Mouse (Mus musculus) embryo, embryonic 11.5 days (tissue): ENCODE measurements at regions not wholly inside any gene's neighbourhood (a gene's known extent, or its start where the extent isn't known, plus 50 kb on each side); places are given as distances from the start of the nearest gene placed in this dataset.

Source experiments
- DNase-seq: peaks from one replicate; pipeline ENCODE4 v3.0.0-alpha.2; 2012; ENCODE audit warnings: low read depth, low spot score

DNA sequence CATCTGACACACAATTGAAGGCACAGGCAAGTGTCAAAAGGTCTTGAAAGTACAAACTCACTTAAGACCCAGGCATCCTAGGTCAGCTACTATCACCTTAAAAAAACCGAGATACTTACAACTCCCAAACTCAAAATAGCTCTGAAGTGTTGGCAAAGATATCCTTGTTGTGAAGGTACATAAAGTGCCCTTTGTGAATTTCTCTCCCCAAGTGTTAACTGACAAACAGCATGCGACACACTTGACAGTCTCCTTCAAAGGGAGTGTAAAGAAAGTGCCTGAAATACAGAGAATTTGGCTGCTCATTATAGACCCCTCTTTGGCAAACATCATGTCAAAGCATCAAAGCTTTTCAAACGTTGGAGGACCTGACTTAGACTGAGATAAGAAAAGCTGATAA, 2634.2 kb downstream of the 9330182O14Rik start:
- no peak for DNase-seq

DNA sequence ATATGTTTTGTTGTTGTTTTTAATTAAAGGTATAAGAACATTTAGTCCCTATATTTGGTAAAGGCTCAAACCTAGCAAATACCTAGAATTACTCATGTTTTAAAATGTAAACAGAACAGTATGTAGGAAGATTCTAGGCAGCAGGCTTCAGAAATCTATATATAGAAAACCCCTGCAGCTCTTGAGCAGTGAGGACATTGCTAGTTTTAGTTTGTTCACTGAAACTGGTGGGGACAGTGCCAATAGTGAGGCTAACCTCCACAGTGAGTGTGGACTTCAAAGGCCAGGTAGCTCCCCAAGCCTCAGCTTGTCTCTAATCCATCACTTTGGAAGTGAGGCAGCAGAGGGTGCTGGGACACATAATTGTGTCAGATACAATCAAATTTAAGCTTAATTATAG, 2645.7 kb downstream of the 9330182O14Rik start:
- no peak for DNase-seq

- no peak for DNase-seq
Observed at GRCm38 (mm10) chr15:42801217-42801616, 2667.1 kb downstream of the 9330182O14Rik start.

GRCm38 (mm10) chr15:42810871-42811490, 2676.8 kb downstream of the 9330182O14Rik start:
- DNase-seq: no peak

DNA sequence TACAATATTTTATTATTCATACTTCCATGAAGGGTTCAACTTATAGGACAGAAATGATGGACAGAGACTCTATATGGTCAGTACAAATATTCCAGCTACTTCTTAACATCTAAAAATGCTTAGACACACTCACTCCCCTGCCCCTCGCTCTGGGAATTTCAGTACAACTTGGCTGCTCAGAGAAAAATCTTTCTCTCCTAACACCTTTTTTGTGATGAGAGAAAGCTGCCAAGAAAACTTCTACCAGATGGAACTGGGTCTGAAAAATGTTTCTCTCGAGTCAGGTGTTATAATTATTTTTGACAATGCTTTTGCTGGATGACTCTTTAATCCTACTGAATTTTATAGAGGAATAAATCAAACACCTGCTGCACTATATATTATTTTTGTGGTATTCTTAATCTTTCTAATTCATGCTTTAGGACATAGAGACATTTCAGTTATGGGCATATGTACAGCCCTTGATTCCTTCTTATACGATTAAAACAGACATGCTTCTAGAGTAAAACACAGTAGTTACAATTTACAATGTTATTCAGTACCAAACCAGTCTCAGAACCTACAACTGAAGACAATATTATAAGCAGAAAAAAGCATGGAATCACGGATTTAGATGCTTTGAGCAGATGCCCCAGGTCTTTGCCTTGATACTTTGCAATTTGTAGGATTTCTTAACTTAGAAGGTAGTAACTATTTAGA, 2681.0 kb downstream of the 9330182O14Rik start:
- no peak for DNase-seq

DNA sequence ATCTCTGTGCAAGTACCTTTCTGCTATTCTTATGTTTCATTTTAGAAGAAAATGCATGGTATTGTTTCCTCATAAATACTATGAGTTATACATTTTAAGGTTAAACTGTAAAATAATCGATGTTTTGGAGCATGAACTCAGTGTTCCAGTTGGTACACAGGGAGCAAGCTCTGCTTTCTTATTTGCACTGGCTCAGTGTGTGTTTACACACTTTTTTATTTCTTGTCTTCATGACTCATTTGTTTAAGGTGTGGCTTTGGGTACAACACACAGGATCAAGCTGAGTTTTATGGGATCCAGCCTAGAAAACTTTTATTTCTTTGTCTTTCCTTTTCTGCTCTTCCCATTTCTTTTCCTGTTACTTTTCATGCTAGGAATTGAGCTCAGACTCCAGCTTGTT, 2704.7 kb downstream of the 9330182O14Rik start:
- no peak for DNase-seq

DNA sequence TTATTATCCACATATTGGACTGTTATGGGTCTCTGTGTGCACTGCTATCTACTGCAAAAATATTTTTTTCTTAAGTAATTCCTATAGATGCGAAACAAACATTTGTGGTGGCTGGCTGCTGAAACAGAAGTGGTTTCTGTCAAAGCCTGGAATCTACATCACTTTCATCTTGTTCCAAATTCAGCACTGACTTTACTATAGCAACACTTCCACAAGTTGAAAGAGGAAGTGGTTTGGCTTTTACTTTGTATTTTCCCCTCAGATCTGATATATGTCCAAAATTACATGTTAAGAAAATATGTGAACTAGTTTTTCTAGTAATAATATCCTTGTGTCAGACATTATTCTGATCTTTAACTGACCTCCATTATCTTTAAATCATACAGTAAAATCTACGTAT, 2715.8 kb downstream of the 9330182O14Rik start:
- no peak for DNase-seq

DNA sequence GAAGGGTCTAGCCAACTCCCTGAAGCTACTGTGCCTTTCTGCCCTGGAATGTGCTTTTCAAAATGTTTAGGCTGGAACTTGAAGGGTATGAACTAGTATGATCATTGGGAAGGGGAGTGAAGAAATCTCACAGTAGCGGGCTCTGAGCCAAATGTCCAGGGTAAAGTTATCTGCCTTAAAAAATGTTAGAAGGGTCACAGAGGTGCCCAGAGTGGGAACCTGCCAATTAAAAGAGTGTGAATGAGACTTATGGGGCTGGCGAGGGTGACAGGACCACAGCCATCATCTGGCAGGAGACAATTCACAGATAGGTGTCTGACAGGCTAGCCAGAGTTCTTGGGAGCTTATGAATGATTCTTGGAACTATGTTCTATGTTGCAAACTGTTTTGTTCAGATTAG, 2738.3 kb downstream of the 9330182O14Rik start:
- no peak for DNase-seq

- no peak for DNase-seq
Observed at GRCm38 (mm10) chr15:42894611-42895010, 2760.4 kb downstream of the 9330182O14Rik start.

DNA sequence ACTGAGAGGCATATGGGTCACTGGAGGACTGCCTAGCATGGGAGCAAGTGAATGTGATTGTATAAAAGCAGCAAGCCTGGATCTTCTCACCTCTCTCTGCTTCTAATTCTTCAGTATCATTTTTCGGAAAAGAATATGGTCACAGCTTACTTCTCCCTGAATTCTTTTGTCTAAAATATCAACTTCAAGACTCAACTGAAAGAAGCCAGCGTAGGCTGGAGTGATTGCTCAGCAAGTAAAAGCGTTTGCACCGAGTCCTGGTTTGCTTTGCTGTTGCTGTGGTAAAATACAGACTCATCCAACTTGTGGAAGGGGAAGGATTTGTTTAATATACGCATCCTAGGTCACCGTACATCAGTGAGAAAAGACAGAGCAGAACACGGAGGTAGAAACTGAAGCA, 2765.9 kb downstream of the 9330182O14Rik start:
- no peak for DNase-seq

- no peak for DNase-seq
Observed at GRCm38 (mm10) chr15:42901782-42902181, 2767.6 kb downstream of the 9330182O14Rik start.

GRCm38 (mm10) chr15:42911357-42911756, 2777.2 kb downstream of the 9330182O14Rik start:
- DNase-seq: no peak

GRCm38 (mm10) chr15:42912880-42913279, 2778.7 kb downstream of the 9330182O14Rik start:
- DNase-seq: no peak

- no peak for DNase-seq
Observed at GRCm38 (mm10) chr15:42913285-42913684, 2779.1 kb downstream of the 9330182O14Rik start.

DNA sequence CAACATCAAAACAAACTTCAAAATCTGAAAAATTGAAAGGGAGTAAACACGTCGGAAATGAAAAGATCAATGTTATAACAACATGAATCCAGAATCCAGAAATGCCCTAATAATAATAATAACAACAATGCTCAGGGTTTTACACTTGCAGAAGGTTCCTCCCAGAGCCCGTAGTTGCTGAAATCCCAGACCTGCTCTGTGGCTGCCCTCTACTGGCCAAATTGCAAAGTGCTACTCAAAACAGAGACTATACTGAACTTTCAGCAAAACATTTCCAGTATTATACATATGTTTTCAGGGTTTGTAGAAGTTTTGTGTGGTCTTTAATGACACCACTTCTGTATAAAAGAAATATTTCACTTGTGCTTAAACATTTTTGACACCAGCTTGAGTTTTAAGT, 2779.9 kb downstream of the 9330182O14Rik start:
- DNase-seq: peak; percentile 41

DNA sequence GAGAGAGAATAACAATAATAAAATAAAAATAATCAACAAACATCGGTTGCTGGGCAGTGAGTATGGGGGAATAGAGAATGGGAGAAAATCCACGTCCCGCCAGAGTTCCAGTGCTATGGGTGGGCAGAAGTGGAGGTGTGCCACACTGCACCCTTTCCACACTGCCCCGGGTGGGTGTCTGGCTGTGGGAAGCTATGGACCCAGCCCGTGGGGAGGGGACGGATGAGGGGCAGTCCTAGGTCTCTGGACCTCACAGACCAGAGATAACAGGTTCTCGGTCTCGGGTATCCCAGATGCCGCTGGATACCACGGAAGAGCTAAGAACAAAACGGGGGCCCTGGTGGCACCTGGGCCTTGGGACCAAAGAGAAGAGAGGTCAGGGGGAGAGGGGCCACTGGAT, 2781.0 kb downstream of the 9330182O14Rik start:
- DNase-seq: no peak

DNA sequence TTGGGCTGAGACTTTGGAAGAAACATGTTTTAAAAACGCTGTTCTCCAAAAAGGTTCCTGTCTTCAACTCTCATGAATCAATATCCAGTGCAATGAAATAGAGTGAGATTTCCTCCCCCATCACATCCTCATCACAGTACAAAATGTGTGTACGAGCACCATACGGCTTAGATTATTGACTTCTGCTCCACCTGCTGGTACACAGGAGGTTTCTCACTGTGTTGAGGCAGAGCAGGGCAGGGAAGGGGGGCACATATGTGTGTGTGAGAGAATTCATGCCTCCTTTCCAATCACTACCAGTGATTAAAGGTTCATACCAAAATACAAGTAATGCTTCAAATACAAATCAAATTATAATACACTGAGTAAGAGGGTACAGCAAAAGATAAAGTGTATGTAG, 2787.5 kb downstream of the 9330182O14Rik start:
- DNase-seq: no peak

DNA sequence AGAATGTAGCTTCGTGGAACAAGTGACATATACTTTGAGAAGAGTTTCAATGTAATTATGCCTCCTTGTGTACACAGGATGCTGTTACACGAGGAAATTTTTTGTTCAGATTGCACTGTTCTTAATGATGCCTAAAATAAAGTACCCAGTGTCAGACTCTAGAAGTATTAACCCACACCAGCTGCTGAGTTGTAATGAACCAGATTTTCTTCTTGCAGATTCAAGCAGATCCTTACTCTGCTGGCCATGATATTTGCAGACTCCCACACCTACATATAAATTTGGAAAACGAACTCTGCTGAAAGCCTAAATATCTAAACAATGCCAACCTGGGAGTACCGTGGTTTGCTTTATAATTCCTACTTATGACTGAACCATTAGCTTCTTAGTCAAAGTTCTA, 2794.2 kb downstream of the 9330182O14Rik start:
- no peak for DNase-seq

DNA sequence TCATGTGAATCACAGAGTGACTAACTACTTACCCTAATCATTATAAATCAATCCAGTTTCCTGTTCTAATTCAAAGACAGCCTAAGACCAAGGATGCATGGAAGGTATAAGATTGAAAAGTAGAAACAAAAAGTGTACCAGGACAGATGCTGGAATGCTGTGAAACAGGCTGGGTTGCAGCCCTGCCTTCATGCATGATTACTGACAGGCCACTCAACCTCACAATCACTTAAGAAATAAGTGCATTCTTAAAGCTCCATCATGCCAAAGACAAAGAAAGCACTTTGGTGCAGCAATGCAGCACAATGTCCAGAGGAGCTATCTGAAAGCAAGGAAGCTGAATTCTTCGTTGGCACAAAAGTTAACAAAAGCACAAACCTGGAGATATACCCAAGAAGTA, 2810.4 kb downstream of the 9330182O14Rik start:
- no peak for DNase-seq

DNA sequence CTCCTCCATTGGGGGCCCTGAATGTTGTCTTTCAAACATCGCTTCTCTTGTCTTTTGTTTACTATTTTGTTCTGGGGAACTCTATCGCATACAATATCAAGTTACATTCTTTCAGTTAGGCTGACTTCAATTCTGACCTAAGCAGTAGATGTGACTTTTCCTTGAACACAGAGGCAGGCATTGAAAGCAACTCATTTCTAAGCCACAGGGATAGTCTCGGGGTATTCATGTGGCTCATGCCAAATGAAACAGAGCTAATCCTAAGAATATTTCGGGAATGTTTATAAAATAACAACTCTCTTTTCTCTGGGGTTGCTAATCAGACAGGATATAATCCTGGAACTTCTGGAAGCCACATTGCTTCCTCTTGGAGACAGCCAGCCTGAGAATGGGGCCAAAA, 2821.0 kb downstream of the 9330182O14Rik start:
- no peak for DNase-seq

GRCm38 (mm10) chr15:42962747-42963338, 2828.7 kb downstream of the 9330182O14Rik start:
- peak; percentile 68 for DNase-seq

GRCm38 (mm10) chr15:42965314-42965713, 2831.1 kb downstream of the 9330182O14Rik start:
- DNase-seq: no peak
